Mouse (Mus musculus) hematopoietic stem cell, adult 5-6 weeks (primary cell): Measurements from ENCODE around the gene Actrt2. TPM values are rescaled to one million over a fixed set of nuclear protein-coding genes. Genes with fewer than 3 reads are reported as not detected.

ENCODE experiments used
- ATAC-seq, 2 experiments: fragments of 125-278 bp in 1 of 2; replicated peaks in 1 of 2; 2 replicates each; pipeline ENCODE4 v1.8.0; 2016 to 2017; ENCODE audit warnings: inconsistent platforms in 2 of 2, mild to moderate bottlenecking in 2 of 2, moderate number of reproducible peaks in 2 of 2, low read depth in 1 of 2, moderate TSS enrichment in 1 of 2; ENCODE audit not compliant: low FRiP score in 2 of 2, poor library complexity in 2 of 2, severe bottlenecking in 2 of 2, insufficient read depth in 1 of 2, low TSS enrichment in 1 of 2
- total RNA-seq: library from RNA; stranded (forward); fragments of 172-1452, 232-1000 nt; gene quantifications from 2 replicates; pipeline ENCODE4 v1.2.3, GENCODE M21; 2017

The Actrt2 gene
- total RNA-seq, 1 experiment from 2014 or later = not detected

DNA sequence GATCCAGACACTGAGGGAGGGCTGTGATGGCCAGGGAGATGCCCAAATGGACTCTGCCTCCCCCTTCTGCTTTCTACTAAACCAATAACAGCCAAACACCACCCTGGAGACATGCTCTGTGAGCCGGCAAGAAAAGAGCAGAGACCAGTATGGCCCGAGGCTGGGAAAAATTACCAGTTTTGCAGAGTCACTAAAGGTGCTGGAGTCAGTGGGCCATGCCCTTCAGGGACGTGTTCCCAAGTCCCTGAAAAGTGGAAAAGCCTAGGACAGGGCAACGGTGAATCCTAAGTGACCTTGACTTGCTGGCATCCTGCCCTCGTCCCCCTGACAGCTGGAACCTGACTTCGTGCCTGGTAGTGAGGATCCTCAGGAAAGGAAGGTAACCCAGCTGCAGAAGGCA, 25.2 kb downstream of the Actrt2 start:
- no peak for ATAC-seq

DNA sequence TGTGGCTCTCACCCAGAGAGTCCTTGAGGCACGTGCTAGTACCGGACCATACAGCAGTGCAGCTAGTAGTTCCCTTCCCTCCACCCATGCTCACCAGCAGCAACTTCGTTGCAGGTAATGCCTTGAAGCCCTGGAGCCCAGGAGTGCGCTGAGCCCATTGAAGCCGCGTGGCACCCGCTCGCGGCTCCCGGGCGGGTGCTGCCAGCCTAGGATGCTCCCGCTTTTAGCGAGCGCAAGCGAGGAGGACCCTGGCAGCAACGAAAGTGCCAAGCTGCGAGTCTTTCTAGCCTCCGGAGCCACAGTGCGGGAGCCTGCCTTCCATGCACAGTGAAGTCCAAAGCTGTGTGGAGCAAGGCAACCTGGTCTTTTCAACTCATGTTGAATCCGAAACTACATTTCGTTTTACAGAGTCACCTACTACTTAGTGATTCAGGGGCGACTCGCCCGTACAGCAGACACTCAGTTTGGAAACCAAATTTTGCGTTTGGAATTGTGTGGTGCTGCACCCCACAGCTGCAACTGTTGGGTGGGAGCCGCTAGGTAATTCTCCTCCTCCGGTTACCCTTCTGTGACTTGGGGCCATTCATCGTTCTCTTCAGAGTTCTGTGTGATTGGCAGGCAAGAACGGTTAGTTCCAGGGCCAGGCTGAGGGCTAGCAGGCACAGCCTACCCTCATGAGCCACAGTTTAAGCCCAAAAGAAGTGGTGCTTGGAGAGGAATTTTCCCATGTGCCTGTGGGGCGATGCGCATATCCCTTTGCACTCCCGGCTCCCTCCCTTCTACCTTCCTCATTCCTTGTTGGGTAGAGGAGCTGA, 26.2 kb downstream of the Actrt2 start:
- ATAC-seq = no peak

DNA sequence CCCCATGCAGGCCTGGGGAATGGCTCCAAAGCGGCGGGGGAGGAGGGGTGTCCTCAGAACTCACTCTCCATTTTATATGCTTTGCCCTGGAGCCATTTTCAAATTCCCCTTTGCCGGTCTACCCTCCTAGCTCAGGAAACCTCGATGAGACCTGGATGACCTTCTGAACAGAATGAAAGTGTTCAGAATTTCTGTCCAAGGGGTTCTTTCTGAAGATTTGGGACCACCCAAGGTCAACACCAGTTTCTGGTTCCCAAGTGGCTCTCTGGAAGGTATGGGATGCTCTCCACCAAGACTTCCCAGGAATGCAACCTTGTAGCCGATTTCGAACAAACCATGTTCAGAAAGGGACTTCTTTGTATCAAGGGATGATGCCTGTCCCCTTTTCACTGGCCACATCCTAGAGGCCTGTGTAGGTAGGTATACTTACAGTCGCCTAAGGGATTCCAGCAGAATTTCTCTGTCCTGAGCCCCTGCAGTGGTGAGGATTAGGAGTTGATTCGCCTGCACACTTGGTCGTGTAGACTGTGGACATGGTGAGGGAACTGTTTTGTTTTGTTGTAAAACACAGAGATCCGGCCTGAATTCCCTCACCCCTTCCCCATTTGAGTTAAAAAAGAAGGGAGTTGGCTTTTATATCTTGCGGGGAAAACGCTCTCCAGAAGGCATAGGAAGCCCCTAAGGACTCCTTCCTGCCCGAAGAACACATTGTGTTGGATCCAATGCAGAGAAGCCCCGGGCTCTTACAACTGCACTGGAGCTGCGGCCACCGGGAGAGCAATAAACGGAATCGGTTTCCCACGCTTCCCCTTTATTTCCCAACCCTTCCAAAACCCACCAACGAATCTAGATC, 27.0 kb downstream of the Actrt2 start:
- ATAC-seq = no peak

DNA sequence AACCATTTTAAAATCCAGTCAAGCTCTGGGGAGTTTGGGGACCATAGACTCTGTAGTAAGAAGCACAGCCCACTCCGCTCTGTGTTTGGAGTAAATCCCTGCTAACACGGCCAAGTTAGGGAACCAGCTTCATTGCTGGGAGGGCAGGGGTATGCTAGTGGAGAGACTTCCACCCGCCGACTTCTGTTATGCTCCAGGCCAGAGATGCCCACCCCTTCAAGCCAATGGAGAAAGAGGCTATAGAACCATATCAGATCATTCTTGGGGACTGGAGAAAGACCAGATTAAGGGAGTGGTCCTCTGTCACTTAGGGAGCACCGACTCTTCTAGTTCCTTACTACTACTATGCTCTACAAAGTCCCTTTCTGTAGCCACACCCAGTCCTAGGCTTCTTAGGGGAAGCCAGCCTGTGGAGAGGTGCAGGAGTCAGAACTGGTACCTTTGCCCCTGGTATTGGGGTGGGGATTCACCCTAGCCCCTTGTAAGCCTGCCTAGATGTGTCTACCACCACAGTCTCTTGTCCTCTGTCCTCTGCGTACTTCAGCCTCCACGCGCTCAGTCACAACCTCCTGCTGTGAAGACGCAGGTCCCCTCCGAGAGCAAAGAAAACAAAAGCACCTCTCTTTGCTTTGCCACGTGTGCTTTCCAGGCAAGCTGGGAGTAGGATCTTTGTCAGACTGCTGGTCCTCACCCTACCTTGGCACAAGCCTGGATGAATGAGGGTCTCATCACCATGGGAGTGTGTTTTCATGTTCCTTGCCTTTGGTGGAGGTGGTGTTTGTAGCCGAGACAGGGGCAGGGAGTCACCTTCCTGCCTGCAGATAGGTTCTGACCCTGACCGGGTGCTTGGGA, 27.9 kb downstream of the Actrt2 start:
- ATAC-seq = no peak

DNA sequence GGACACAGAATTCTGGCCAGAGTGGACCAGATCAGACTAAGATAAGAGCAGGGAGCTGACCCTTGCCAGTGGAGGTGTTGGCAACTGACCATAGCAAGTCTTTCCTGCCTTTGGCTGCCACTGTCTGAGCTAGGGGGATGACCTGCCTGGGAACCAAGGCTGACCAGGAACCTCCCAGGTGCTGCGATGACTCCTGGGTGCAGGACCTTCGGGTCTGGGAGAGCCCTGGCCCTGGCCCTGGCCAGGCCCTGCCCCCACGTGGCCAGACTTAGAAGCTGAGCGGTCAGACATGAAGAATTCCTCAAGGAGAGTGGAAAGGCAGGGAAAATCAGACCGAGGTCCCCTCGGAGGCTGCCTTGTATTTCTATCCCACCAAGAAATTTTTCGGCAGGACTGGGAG, 28.5 kb downstream of the Actrt2 start:
- no peak for ATAC-seq

DNA sequence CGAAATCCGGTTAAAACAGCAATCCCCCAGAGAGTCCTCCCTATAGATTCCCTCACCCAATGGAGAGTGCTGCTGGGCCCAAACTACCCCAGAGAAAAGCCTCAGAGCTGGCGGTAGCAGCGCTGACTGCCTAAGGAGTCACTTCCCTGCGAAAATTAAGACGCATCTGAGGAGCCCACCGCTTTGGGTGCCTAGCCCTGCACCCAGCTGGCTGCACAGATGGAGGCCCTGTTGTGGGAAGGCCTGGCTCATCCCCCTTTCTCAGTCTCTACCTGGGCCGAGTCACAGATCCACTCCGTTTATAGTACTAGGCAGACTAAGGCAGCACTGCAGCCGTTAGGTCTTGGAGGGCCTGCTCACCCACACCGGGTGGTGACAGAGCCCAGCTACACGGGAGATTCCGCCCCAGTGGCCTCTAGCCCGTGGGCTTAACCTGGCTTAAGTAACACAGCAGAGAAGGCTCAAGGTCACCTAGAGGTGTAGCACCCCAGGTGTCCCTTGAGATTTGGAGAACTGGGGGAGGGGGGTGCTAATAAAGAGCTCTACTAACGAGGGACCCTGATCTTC, 29.3 kb downstream of the Actrt2 start:
- ATAC-seq = no peak

DNA sequence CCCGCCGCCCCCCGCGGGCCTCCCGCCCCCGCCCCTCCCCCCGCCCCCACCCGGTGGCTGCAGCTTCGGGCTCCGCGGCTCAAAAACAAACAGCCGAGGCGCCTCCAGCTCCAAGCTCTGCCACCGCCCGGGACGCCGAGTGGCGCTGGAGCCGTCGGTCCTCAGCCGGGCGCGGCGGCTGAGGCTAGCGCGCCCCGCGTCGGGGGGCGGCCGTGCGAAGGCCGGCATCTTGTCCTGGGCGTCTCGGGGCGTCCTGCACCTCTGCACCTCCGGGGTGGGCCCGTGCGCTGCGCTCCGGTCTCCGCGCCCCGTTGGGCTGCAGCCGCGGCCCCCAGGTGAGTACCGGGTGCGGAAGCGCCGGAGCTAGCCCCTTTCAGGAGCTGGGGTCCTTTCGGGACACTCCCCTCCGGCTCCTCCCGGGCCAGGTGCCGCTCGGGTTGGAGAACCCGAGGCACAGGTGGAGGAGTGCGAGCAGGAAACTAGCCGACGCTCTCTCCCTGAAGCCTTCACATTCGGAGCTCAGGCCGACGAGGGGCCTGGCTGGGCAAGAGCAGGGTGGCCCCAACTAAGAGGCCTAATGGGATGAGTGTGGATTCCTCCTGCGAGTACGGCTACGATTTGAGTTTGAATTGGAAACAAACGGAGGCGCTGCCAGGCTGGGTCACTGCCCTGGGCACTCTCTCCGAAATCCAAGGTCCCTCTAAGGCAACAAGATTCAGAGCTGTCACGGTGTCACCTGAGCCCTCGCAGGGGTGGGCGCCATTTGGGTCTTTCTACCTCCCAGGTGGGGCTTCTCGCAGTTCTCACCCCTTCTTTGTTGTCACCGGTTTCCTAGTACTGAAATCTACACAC, 30.0 kb downstream of the Actrt2 start:
- ATAC-seq = no peak

DNA sequence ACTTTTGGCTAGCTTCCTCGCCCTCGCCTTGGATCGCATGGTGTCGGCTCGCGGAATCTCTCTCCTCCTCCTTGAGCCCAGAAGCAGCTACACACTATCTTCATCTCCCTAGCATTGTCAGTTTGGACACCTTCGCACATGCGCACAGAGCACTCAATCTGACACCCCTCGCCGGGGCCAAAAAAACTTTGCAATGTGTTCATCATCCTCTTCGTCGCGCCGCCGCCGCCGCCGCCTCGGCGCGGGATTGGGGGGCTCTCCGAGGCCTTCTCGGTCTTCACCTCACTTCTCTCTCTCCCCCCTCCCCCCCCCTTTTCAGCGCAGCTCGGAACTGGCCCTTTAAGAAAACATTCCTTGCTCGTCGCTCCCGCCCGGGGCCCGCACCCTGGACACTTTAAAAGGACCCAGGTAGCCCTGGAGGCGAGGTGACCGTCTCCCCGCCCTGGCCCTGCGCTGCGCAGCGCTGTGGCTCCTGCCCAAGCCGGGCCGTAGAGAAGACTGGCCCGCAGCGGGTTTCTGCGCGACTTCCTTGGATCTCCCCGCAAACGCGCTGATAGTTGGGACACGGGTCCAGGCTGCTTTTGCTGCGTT, 30.9 kb downstream of the Actrt2 start, which contains the start of gene Prdm16:
Gene Prdm16, minus strand, starts transcription at position 153 of the 591 bp plus-strand sequence.
- ATAC-seq = 0 out of 4 replicates have a peak, but pooled peaks of 1 of the 2 experiments have one; percentile 19

DNA sequence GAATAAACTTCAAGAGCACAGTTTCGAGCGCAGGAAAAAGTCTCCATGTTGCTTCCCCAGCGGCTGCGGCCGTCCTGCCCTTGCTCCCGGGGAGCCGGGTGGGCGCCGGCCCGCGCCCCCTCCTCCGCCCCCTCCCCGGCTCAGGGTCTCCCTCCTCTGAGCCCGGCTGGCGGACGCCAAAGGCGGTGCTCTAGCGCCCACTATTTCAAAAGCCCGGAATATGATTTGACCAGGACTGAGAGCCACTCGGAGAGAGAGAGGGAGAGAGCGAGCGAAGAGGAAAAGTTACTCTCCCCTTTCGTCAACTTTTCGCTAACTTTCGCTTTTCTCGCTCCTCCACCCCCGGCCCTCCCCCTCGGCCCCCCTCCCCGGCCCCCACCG, 31.6 kb downstream of the Actrt2 start:
- ATAC-seq = no peak

DNA sequence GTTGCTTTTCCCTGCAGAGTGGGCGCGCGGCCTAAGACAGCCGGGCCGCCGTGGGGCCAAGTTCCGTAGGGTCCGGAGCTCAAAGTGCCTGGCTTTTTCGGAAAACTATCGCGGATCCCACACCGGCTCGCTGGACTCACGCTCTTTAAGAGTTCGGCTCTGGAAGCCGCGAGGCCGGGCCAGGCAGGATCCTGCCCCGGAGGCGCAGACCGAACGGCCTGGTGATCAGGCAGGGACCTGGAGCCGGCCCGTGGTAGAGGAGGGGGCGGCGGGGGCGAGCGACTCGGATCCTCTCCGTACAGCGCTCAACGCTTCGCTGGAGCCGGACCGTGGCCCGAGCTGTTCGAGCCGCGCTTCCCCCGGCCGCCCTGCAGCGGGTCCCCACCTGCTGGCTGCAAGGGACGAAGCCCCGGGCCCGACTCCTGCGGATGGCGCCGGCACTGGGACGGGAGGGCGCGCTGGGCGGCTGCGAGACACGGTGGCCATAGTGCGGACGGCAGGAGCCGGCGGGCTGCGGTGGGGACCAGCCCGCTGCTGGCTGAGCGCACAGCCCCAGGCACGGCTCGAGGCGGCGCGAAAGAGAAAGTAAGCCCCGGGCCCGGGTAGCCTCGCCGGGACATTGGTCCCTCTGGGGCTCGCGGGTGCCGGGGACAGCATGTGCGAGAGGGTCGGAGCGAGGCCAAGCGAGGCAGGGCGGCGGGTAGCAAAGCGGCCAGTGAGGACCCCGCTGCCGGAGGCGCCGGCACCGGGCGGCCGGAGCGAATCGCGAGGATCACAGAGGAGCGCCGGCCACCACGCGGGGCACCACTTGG, 32.2 kb downstream of the Actrt2 start:
- no peak for ATAC-seq

DNA sequence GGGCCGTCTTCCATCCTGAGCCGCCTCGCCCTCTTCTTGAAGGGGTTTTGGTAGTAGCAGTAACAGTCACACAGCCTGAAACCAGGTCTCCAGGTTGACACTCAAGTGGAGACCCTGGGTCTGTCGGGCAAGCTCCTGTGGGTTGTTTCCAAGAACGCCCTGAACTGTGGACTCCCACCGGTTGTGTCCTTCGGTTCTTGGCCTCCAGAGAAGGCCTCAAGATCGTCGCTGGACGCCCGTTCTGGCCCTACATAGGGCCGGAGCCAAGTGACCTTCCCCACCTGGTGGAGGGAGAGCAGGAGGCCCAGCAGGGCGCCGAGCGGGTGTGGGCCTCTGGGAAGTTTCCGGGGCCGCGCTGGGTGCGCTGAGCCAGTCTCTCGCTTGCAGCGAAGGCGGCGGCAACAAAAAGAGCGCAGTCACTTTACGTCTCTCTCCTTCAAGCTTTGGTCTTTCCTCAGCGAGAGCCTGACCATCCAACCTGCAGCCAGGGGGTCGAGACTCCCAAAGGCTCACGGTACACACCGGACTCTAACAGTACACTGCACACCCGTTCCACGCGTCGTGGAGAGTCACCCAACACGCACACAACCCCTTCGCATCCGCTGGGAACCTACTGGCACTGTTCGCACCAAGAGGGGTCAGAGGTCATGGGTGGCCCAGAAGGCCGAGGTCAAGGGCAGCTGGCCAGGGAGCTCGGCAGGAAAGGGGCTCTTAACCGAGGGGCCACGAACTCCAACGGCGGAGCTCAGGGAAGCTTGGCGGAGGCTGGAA, 33.0 kb downstream of the Actrt2 start:
- ATAC-seq = no peak

DNA sequence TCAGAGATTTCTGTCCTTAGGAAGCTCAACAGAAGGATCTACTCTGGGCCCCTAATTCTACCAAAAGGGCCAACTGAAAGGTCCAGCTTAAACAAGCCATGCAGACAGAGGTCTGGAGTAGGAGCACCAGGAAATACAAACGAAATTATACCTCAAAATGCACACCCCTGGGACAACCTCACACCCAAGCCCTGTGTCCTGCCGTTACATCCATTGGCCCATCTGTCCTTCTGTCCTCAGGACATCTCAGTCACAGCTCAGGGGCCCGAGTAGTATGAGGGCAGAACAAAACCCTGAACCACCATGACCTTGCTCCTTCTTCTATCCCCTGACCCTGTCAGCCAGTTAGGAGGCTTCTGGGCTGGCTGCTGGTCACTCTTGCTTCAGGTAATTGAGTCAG, 33.7 kb downstream of the Actrt2 start:
- ATAC-seq = no peak

DNA sequence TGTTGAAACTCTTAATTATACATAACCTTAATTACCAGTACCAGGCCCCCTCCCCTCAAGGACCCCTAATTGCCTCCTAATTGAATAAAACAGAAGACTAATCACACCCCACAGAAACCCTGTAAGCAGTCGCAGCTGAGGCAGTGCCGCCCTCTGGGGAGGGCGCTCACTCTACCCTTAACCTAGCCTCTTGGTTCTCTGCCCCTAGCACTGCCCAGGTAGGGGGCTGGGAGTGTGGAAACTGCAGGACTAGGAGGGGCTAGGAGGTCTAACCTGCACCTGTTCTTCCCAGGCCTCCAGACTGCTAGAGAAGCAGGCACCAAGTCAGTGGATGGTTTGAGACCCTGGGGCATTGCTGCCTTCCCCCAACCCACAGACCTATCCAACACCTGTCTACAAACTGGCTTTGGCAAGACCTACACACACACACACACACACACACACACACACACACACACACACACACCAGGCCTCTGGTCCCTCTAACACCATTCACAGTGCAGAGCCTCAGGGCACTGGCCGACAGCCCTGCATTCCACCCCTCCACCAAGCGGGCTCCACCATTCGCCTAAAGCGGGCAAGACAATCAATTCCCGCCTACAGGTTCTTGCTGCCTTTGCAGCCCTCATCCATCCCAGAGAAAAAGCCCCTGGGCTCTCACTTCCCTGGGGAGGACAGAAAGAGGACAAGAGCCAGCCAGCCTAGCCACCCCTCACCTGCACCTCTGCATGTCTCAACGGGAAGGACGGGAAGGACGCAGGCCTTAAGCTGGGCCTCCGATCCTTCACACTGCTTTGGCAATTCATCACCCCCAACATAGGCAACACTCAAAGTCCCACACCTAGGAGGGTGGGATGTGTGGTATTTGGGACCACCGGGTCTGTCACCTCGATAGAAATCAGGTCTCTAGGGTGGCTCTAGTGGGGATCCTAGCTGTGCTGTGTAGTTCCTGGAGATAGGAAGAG, 34.6 kb downstream of the Actrt2 start:
- no peak for ATAC-seq

DNA sequence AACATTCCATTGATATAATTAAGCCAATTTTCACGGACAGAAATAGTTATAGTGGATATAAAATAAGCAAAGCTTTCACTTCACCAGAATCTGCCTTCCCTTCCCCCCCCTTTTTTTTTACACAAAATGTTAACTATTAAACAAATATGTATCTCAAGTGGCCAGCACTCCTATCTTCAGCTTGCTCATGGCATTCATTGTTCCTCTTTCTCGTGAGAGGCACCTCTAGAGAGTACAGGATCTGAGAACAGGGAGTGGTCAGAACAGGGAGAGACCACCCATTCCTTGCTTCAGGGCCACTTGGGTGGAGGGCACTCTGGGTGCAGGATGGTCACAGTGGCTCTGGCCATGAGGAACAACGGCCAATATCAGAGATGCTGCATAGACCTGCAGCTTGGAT, 36.9 kb downstream of the Actrt2 start:
- no peak; a peak in 1 of 4 replicates for ATAC-seq
